Mouse (Mus musculus) mouse embryonic stem cell (cell line): ENCODE measurements around the gene Blcap.
"Not testable (repeated sequence)": the region's sequence is repeated elsewhere in the genome, so short reads cannot be mapped to it uniquely, and the experiment has no call there.

Experiments
- in situ Hi-C, 2 experiments: fragments of 300-500 bp; cut with MboI; formaldehyde crosslinking; loops; 1 replicate in 1 of 2; 3 replicates in 1 of 2; pipeline ENCODE4 v1.14.3; 2019 to 2020; ENCODE audit warnings: low sequenced_read_pairs in 2 of 2, low pct_unique_long_range_greater_than_20kb in 1 of 2, mixed read lengths in 1 of 2; ENCODE audit not compliant: unreplicated experiment in 1 of 2

The Blcap gene

DNA sequence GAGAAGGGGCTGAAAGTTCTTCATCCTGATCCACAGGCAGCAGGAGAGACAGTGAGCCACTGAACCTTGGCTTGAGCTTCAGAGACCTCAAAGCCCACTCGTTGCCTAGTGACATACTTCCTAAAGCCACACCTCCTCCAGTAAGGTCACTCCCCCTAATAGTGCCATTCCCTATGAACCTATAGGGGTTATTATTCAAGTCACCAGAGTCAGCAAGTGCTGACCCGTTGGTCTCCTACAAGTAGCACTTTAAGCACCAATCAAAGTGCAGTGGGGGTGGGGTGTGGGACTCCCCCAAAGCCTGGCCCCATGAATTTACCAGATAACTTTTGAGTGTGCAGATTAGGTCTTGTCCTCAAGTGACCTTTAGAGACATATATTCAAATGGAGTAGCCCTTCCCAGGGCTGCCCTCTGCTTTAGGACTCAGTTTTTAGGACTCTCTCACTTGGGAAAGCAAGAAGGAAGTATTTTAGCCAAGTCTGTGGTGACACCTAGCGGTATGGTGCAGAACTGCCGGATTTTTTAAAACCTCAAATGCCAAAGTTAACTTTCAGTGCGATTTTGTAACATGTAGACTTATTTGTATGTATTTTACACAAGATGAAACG, at the start of gene Blcap:
Blcap (minus strand) TSS at position 51 of the 609 bp plus-strand sequence.
- in situ Hi-C loops: loop anchor here (5.0 to 10.0 kb wide), 2 partner anchors 227 to 229 kb away; partner anchors contain the start of gene Ghrh (in 1 of the 2)

DNA sequence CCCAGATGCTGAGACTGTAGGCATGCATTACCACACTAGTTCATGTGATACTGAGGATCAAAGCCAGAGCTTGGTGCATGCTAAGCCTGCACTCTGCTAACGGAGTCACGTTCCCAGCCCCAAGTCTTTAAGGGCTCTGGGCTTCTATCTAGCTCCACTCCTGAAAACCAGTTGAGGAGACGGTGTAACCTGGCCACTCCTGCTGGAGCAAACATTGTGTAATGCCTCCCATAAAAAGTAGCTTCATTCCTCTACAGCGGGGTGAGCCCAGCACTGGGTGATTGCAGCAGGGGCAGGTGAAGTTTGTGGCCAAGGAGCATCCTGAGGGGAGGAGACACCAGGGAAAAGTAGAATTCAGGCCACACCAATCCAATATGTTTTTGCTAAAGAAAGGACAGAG, 47.3 kb upstream of the Blcap start:
- in situ Hi-C loops: loop anchor here in 1 of 2 experiments (10.0 to 25.0 kb wide), 2 partner anchors 106 to 319 kb away; no protein-coding TSS in a partner anchor

DNA sequence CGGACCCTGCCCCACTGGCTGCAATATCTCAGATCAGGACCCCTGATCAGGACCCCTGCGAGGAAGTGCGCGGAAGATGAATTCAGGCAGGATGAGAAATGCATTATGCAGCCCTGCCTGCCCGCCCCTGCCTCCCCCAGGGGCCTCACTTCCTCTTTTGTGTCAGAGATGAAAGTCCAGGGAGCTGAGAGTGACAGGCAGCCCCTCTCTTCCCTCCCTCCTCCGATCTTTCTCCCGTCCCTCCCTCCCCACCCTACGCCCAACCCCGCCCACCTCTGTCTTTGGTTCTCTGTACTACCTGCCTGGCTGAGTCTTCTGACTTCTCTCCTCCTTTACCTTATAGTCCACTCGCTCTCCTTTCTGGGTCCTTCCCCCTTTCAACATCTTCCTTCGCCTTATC, 42.9 kb upstream of the Blcap start:
- in situ Hi-C loops: loop anchor here in 1 of 2 experiments (10.0 to 25.0 kb wide), 2 partner anchors 111 to 323 kb away; no protein-coding TSS in a partner anchor

DNA sequence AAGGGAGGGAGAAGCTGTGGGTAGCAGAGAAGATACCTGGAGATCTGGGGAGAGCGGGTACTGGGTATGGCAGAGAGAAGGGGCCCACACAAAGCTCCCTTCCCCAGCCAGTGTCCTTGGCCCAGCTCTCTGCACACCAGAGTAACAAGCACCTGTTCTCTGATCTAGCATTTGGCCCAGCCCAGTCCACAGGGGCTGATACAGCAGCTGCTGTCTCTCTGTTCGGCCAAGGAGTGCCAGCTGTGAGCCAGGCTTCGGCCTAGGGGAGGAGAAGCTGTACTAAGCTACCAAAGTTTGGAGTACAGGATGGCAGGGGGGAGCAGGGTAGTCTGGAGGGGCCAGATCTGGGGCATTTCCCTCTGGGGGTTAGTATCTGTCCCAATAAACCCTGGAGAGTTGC, 40.7 kb upstream of the Blcap start:
- in situ Hi-C loops: loop anchor here in 1 of 2 experiments (10.0 to 25.0 kb wide), 2 partner anchors 113 to 326 kb away; no protein-coding TSS in a partner anchor

DNA sequence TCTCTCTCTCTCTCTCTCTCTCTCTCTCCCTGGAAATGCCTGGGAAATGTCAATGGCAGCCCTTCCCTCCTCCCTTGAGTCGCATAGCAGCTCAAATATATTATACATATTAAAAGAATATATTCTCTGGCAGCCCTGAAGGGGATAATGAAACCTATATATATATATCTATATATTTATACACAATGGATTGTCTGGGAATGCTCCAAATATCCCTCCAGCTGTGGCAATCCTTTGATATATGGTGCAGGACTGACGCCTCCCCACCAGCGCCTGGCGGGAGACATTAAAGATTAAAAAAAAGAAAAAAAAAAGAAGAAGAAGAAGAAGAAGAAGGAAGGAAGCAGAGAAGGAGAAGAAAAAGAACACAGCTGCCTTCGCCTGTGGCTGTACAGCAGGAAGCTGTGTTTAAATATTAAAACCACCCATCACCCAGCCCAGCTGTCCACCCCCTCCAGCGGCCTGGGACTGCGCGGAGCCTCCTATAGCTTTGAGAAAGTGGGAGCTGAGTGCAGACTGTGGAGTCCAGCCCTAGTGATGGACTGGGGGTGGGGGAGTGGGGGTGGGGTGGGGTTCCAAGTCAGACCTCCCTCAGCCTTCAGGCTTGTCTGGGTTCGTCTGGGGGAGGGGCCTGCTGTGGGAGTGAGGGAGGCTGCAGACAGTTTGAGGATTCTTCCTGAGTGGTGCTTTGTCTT, 36.6 kb upstream of the Blcap start:
- in situ Hi-C loops: loop anchor here in 1 of 2 experiments (25.0 kb wide), 1 partner anchor 330 kb away; no protein-coding TSS in a partner anchor

DNA sequence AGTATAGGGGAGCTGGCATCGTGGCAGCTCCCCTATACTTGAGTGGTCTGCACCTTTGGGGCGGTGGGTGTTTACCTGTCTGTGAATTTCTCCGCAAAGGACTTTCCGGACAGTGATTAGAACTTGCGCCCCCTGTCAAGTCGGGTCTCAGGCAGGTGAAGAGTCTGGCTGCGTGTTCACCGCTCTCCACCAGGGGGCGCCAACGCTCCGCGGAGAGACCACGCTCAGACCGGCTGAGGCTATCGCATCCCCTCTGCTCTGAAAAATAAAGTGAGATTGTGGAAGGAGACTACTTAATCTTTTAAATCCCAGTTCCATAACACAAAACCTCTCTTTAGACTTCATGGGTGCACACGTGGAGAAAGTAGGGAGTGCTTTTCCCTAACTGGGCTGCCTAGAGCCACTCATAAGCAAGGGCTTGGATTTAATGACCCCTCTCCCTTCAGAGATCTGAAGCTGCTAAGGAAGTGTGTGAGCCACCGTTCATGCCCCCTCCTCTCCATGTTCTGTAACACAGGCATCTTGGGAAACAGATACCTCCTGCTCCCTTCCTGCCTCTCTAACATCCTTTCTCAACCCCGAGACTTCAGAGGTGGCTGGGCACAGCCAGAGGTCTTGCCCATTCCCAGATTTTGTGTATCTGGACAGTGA, 34.1 kb upstream of the Blcap start:
- in situ Hi-C loops: loop anchor here in 1 of 2 experiments (25.0 kb wide), 1 partner anchor 332 kb away; no protein-coding TSS in a partner anchor

DNA sequence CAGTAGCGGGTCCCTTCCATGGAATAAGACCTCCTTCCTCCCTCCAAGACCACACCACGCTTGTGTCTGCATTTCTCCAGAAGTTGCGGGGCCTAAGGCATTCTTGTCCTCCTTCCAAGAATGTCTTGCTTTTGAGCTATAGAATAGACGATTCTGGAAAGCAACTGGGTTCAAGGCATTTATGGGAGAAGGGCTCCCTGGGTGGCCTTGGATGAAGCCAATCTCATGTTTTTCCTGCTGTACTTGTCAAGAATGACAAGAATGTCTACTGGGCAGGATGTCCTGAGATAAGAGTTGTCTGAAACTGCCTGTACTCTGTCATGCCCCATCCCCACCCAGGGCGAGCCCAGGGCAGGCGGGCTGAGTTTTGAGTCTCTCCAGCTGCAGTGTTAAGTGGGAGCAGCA, 30.4 kb upstream of the Blcap start:
- in situ Hi-C loops: loop anchor here in 1 of 2 experiments (25.0 kb wide), 1 partner anchor 336 kb away; no protein-coding TSS in a partner anchor

DNA sequence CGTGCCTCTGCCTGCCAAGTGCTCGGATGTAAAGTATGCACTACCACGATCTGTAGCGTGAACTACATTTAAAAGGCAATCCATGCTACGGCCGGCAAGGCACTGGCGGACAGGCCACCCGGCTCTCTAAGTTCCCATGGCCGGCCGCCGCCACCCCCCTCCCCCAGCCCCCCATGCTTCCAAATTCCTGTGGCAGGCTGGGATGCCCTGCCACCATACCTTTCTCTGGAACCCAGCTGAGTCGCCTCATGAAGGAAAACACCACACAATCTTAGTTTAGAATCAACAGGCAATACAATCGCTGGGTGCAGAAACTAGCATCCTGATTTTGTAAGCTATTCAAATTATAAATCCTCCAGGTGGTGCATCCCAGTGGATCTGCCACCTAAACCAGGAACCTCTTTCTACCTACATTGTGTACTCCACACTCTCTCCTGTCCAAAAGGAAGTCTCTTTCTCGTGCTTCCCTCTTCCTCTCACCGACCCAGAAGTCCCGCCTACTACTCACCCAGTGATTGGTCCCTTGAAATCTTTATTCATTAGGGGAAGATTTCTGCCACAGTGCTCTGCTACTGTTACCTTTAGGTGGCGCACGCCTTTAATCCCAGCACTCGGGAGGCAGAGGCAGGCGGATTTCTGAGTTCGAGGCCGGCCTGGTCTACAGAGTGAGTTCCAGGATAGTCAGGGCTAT, 25.9 kb upstream of the Blcap start:
- in situ Hi-C loops: no loop called here

DNA sequence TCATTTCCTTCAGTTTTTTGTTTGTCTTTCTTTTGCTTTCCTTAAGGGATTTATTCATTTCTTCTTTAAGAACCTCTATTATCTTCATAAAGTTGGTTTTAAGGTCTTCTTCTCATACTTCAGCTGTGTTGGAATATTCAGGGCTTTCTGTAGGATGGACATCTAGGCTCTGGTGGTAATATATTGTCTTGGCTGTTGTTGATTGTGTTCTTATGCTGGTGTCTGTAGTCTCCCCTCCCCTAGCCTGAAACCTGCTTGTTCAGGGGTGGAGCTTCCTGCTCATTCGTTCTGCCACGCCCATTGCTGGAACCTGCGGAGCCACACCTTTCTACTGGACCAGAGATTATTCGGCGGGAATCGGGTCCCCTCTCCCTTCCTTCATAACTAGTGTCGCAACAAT, 14.3 kb upstream of the Blcap start:
- in situ Hi-C loops: not testable (repeated sequence)

DNA sequence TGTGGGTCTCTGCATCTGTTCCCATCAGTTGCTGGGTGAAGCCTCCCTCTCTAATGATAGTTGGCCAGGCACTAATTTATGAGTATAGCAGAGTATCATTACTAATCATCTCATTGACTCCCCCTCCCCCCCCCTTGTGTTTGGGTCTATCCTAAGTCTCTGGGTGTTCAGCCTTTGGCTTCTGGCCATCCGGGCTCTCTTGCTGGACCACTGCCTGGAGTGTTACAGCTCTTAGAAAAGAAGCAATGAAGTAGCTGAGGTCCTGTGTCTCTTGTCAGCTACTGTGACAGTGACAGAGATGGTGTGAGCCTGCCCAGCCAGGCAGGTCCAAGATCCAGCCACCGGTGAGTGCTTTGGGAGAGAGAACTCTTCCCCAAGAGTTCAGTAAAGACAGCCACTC, 1.7 kb upstream of the Blcap start:
- in situ Hi-C loops: loop anchor here (5.0 to 10.0 kb wide), 2 partner anchors 228 to 230 kb away; partner anchors contain the start of gene Ghrh (in 1 of the 2)

DNA sequence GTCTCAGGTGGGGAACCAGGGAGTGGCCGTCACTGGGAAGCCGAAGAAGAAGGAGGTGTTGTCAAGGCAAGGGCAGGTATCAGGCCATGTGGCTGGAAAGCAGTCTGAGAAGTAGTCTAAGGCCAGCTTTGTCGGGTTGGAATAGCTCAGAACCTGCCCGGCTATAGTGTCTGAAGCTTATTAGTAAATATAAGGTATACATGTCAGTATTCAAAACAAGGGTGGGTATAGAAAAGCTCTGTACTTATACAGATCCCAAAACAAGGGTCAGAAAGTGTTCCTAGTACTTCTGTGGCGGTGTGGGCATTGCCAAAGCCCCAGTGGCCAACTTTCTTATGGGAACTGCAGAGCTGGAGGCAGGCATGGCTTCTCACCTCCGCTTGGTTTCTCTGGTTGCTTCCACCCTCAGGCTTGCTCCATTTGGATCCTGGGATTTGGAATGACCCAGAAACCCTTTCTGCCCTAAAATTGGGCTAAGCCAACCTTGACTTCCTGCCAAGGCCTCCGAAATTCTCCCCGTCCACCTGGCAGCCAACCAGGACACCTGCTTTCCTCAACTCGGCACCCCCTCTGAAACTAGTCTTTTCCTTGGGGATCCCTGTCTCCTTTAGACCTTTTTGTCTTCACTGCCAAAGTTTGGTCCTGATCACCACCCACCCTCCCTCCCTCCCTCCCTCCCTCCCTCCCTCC, 1.1 kb downstream of the Blcap start:
- in situ Hi-C loops: loop anchor here (5.0 to 10.0 kb wide), 2 partner anchors 225 to 228 kb away; partner anchors contain the start of gene Ghrh (in 1 of the 2)

DNA sequence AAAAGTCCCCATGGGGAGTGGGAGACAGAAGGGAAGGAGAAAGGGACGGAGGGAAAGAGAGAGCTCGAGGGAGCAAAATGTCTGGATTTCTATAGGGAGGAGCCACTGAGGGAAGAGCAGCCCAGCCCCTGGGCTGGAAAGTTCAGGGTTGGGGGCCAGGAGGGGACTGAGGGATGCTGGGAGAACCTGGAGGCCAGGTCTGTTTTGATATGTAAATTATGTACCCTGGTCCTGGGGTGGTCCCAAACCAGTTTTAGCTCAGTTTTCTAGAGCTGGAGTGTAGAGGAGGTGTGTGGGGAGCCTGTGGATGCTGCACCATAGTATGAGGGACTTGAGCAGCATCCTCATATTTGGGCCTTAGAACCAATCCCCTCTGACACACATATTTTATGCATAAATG, 2.2 kb downstream of the Blcap start:
- in situ Hi-C loops: no loop called here

DNA sequence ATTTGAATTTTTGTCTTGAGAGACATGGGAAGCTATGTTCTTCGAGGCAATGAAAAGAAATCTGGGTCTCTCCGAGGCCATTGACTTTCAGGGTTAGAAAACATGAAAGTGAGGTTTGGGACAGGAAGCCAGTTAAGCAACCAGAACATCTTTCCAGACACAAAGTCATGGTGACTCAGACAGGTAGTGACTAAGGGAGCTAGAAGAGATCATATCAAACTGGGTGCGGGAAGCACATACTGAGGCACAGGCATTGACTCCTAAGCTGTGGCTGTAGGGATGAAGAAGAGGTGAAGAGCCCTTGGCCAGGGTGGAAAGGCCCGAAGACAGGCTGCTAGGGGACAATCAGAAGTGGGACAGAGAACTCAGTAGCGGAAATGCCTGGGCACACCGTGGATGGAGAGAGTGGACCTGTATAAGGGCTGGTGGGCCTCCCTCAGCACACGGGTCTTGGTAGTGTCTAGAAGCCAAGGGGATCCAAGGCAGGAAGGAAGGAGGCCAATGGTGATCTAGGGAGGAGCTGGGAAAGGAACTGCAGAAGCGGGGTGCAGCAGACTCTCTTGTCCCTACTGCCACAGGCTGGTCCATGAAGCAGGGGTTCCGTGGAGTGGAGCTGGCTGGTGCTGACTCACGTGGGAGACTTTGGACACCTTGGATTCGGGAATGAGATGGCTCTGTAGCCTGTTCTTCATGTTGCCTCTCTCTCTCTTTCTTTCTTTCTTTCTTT, 3.7 kb downstream of the Blcap start:
- in situ Hi-C loops: no loop called here

DNA sequence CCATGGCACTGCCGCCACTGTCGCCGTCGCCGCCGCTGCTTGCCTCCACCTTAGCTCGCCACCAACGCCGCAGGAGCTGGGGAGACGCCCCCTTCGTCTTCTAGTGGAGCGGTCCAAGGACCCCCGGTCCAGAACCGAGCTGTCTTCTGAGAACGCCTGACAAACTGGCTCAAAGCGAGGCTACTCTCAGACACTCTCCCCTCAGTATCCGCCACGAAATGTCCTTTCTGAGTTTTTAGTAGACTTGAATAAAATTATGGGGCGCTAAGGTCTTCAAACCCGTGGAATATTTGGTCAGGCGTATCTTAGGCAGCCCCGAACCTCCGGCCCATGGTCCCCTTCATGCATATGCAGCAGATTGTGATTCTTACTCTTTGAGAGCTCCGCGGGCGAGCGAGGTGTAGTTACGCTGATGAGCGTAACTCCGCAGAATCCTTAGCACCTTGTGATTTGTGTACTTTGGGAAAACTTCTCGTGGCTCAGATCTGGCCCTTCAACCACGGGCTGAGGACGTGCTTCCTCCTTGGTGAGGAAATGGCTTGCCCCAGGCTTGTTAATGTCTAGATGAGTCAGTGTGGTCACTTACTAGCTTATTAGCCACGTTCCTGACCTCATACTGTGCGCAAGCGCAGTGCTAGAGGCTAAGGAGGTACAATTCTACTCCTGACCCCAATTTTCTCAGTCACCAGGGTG, 4.7 kb downstream of the Blcap start:
- in situ Hi-C loops: no loop called here

DNA sequence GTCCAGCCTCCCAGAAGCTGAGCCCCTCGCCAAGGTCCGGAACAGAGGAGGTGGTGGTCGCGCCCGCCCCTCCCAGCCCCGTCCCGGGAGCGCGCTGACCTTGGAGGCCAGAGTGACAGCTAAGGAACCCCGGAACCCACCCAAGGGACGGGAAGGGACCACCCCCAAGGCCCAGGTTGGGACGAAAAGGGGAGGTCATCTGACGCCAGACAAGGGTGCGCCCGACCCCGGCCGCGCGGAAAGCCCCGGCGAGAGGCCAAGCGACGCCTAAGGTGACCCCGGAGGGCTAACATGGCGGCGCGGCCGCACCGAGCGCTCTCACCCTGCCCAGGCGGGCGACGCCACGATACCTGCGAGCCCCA, 5.2 kb downstream of the Blcap start:
- in situ Hi-C loops: no loop called here

DNA sequence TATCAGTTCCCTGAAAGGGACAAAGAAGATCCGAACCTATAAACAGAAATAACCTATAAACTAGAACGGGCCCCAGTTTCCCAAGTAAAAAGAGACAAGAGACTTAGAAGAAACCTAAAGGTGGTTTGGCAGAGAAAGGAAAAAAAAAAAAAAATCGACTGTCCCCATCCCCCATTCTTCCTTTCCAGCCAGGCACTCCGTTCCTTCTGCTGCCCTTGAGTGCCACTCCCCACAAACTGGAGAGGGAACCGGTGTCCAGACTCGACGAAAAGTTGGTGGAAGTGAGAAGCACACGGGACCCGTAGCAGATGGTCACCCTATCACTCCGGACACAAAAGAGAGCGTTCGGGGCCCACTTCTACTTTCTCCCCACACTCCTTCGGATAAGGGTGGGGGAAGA, 5.6 kb downstream of the Blcap start:
- in situ Hi-C loops: no loop called here

DNA sequence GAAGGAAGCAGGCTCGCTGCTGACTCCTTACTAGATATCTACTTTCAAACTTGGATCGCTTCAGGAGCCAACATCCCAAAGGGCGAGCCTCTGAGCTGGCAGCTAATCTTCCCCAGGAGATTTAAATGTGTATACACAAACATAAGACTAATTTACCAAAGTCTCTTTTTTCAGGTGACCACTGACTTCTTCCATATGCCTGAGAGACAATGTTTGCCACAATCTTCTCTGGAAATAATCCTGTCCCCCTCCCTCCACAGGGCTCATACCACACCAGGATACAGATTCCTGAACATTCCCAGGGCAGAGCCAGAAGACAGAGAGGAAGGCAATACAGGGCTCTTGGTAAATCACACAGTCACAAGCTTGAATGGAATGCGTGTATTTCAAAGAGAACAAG, 6.4 kb downstream of the Blcap start:
- in situ Hi-C loops: no loop called here
